Mouse (Mus musculus): ENCODE data around the gene Mettl23.

DNA sequence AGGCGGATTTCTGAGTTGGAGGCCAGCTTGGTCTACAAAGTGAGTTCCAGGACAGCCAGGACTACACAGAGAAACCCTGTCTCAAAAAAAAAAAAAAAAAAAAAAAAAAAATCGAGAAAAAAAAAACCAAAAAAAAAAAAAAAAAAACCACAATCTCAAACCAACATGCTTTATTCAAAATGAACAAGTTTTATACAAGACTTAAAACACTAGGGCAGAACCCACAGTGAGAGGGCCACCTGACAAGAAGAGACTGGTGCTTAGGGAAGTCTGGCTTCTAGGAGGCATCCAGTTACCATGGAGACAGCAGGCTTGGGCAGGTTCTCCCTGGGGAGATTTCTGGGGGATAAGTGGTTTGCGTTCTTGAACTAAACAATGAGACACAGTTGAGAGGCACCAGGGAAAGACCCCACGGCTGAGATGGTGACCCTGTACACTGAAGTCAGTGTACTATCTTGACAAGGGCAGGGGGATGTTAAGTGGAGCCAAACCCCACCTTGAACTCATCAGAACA, 10.8 kb upstream of the Mettl23 start:
- TF ChIP-seq CTCF (IDR thresholded peaks at IDR 0.05; ENCODE audit: low read depth, low read length), result no peak
- no peak for TF ChIP-seq POLR2A (IDR thresholded peaks at IDR 0.05; ENCODE audit: insufficient read depth, low read length)
- no peak for TF ChIP-seq EP300 (IDR thresholded peaks at IDR 0.05; ENCODE audit: insufficient read depth, low read depth, low read length)
